Mouse (Mus musculus): ENCODE data around the gene Gm49388.
"Not testable (repeated sequence)": the region's sequence is repeated elsewhere in the genome, so short reads cannot be mapped to it uniquely, and the experiment has no call there.

The Gm49388 gene

GRCm38 (mm10) chr7:127802313-127802712, 16.9 kb downstream of the Gm49388 start:
- DNase-seq (ENCODE audit: low read depth, low spot score): no peak

GRCm38 (mm10) chr7:127808821-127809220, 23.4 kb downstream of the Gm49388 start:
- DNase-seq (ENCODE audit: low read depth, low spot score): no peak

GRCm38 (mm10) chr7:127809846-127810245, 24.4 kb downstream of the Gm49388 start:
- DNase-seq (ENCODE audit: low read depth, low spot score): no peak

- DNase-seq (ENCODE audit: low read depth, low spot score): no peak
Measured at GRCm38 (mm10) chr7:127810650-127811049, 25.2 kb downstream of the Gm49388 start.

GRCm38 (mm10) chr7:127811240-127811639, 25.8 kb downstream of the Gm49388 start:
- DNase-seq (ENCODE audit: low read depth, low spot score): no peak

GRCm38 (mm10) chr7:127812292-127812691, 26.9 kb downstream of the Gm49388 start:
- DNase-seq (ENCODE audit: low read depth, low spot score): no peak

- no peak for DNase-seq (ENCODE audit: low read depth, low spot score)
Measured at GRCm38 (mm10) chr7:127813821-127814220, 28.4 kb downstream of the Gm49388 start.

GRCm38 (mm10) chr7:127814241-127814921, 29.0 kb downstream of the Gm49388 start:
- DNase-seq (ENCODE audit: low read depth, low spot score): no peak

- no peak for DNase-seq (ENCODE audit: low read depth, low spot score)
Measured at GRCm38 (mm10) chr7:127815116-127815665, 29.8 kb downstream of the Gm49388 start.

- no peak for DNase-seq (ENCODE audit: low read depth, low spot score)
Measured at GRCm38 (mm10) chr7:127815954-127816821, 30.8 kb downstream of the Gm49388 start.

- no peak for DNase-seq (ENCODE audit: low read depth, low spot score)
Measured at GRCm38 (mm10) chr7:127817053-127817452, 31.6 kb downstream of the Gm49388 start.

- no peak for DNase-seq (ENCODE audit: low read depth, low spot score)
Measured at GRCm38 (mm10) chr7:127817776-127818175, 32.4 kb downstream of the Gm49388 start.

- no peak for DNase-seq (ENCODE audit: low read depth, low spot score)
Measured at GRCm38 (mm10) chr7:127820836-127821509, 35.6 kb downstream of the Gm49388 start.

- DNase-seq (ENCODE audit: low read depth, low spot score): no peak
Measured at GRCm38 (mm10) chr7:127822494-127822893, 37.1 kb downstream of the Gm49388 start.

- DNase-seq (ENCODE audit: low read depth, low spot score): no peak
Measured at GRCm38 (mm10) chr7:127823236-127824171, 38.1 kb downstream of the Gm49388 start.

- DNase-seq (ENCODE audit: low read depth, low spot score): no peak
Measured at GRCm38 (mm10) chr7:127824176-127824871, 38.9 kb downstream of the Gm49388 start, which contains the start of the genes Stx4a and Stx1b. Stx4a (plus strand) TSS chr7:127824294. Stx1b (minus strand) TSS chr7:127824549.

GRCm38 (mm10) chr7:127835550-127835949, 50.1 kb downstream of the Gm49388 start:
- DNase-seq (ENCODE audit: low read depth, low spot score): no peak

GRCm38 (mm10) chr7:127837473-127837872, 52.1 kb downstream of the Gm49388 start:
- no peak for DNase-seq (ENCODE audit: low read depth, low spot score)

GRCm38 (mm10) chr7:127837878-127838277, 52.5 kb downstream of the Gm49388 start:
- not testable (repeated sequence) for DNase-seq (ENCODE audit: low read depth, low spot score)

- not testable (repeated sequence) for DNase-seq (ENCODE audit: low read depth, low spot score)
Measured at GRCm38 (mm10) chr7:127840031-127840430, 54.6 kb downstream of the Gm49388 start.

All from c-Kit-negative CD71-positive TER-119-positive erythroid progenitor cells, embryonic 14.5 days (primary cell).